Mouse (Mus musculus) G1E (cell line): ENCODE measurements around the gene Cnga3. TPM values are rescaled to one million over a fixed set of nuclear protein-coding genes. Genes with fewer than 3 reads are reported as not detected.
A peak's percentile ranks its signal among the peaks of the same experiment; 100 is the strongest.

ENCODE experiments used
- ATAC-seq: 2 replicates; pipeline ENCODE4 v1.8.0; 2016; ENCODE audit warnings: mild to moderate bottlenecking; ENCODE audit not compliant: insufficient number of reproducible peaks, poor library complexity, low FRiP score, severe bottlenecking; ENCODE audit errors: extremely low read depth
- DNase-seq: peaks from one replicate; pipeline ENCODE4 v3.0.0; 2012; ENCODE audit warnings: low spot score
- H3K27me3 ChIP-seq: 2 replicates; pipeline ENCODE4 v1.6.1; 2012; ENCODE audit warnings: mild to moderate bottlenecking, low read length, inconsistent platforms; ENCODE audit not compliant: insufficient read depth
- H3K36me3 ChIP-seq: replicated peaks from 2 replicates; pipeline ENCODE3; 2012; ENCODE audit warnings: mild to moderate bottlenecking, inconsistent platforms
- H3K4me1 ChIP-seq: 2 replicates; pipeline ENCODE4 v1.6.1; 2012; ENCODE audit warnings: low read depth, low read length, inconsistent platforms, mixed read lengths; ENCODE audit not compliant: insufficient read depth
- H3K4me3 ChIP-seq: 2 replicates; pipeline ENCODE4 v1.5.1; 2012; ENCODE audit warnings: low read depth, mild to moderate bottlenecking, inconsistent platforms, low read length, moderate library complexity, mixed read lengths
- H3K9me3 ChIP-seq: replicated peaks from 2 replicates; pipeline ENCODE4 v1.6.1; 2012; ENCODE audit warnings: inconsistent platforms
- CTCF ChIP-seq: IDR thresholded peaks from 2 replicates; pipeline ENCODE4 v1.5.1; 2012; ENCODE audit warnings: low read depth, low read length, inconsistent platforms, mixed read lengths
- GATA1 ChIP-seq: IDR thresholded peaks from 2 replicates; pipeline ENCODE4 v1.6.1; 2012; ENCODE audit warnings: borderline replicate concordance, low read length, inconsistent platforms, mixed read lengths
- GATA2 ChIP-seq: IDR thresholded peaks from 2 replicates; pipeline ENCODE4 v1.6.1; 2012; ENCODE audit warnings: low read depth, low read length, inconsistent platforms, borderline replicate concordance
- POLR2AphosphoS5 ChIP-seq: IDR thresholded peaks from 2 replicates; pipeline ENCODE4 v1.6.1; 2012; ENCODE audit warnings: low read depth, low read length, inconsistent platforms; ENCODE audit not compliant: insufficient replicate concordance
- TAL1 ChIP-seq: conservative IDR thresholded peaks from 2 replicates; pipeline ENCODE4 v1.6.1; 2012; ENCODE audit warnings: low read depth, low read length, inconsistent platforms, mixed read lengths
- polyA plus RNA-seq: library from polyadenylated mRNA; stranded (reverse); fragments of >175 nt; gene quantifications from 2 replicates; pipeline ENCODE4 v1.2.3, GENCODE M21; 2012
- total RNA-seq, 2 experiments: library from RNA; stranded (forward) in 1 of 2; stranded (reverse) in 1 of 2; fragments of 200-1000 nt in 1 of 2; fragments of >200 nt in 1 of 2; fragmentation: Nextera tagmentation in 1 of 2; gene quantifications; 2 replicates each; pipeline ENCODE4 v1.2.3; 2014 to 2017

Gene Cnga3
- total and polyA plus RNA-seq, 3 experiments: 0.11 TPM; not detected in 2

- Histone ChIP-seq H3K4me3 (no peak overlapping the region), H3K27me3 (0 out of 2 replicates have a peak, but pooled peaks cover 2% of the 10 kb centered on the region), H3K36me3 (no peaks in the 10 kb centered on the region), H3K4me1 (no peaks in the 10 kb centered on the region), H3K9me3 (no peaks in the 10 kb centered on the region)
- DNase-seq: no peak
- no peak for ATAC-seq
- TF ChIP-seq POLR2AphosphoS5: no peak
- TF ChIP-seq GATA2: no peak
These were observed 12.8 kb upstream of the Cnga3 start for GRCm38 (mm10) chr1:37201406-37201805.

GRCm38 (mm10) chr1:37207743-37208142 is 6.5 kb upstream of the Cnga3 start:
- no peak for TF ChIP-seq CTCF
- no peak for TF ChIP-seq GATA1
- TF ChIP-seq TAL1: no peak
- TF ChIP-seq POLR2AphosphoS5: no peak
- TF ChIP-seq GATA2: no peak
- no peaks in the 10 kb centered on the region for H3K4me1 ChIP-seq
- H3K36me3 ChIP-seq: no peaks in the 10 kb centered on the region
- DNase-seq: no peak
- H3K4me3 ChIP-seq: no peak overlapping the region
- ATAC-seq: no peak
- H3K9me3 ChIP-seq: no peaks in the 10 kb centered on the region
- no peaks in the 10 kb centered on the region for H3K27me3 ChIP-seq

- no peak for ATAC-seq
- Histone ChIP-seq H3K4me1 (no peaks in the 10 kb centered on the region), H3K36me3 (no peaks in the 10 kb centered on the region), H3K4me3 (no peak overlapping the region), H3K9me3 (no peaks in the 10 kb centered on the region), H3K27me3 (no peaks in the 10 kb centered on the region; the same call in 1 of the 2 replicates)
- TF ChIP-seq GATA1 (no peak), CTCF (no peak)
- no peak for DNase-seq
These were observed 1.9 kb upstream of the Cnga3 start for GRCm38 (mm10) chr1:37212375-37212774.

GRCm38 (mm10) chr1:37218386-37218785 is 4.2 kb downstream of the Cnga3 start:
- no peaks in the 10 kb centered on the region for H3K4me1 ChIP-seq
- H3K9me3 ChIP-seq: no peaks in the 10 kb centered on the region
- no peak overlapping the region for H3K4me3 ChIP-seq
- peaks cover 5% of the 10 kb centered on the region for H3K27me3 ChIP-seq
- no peak for ATAC-seq
- no peak for TF ChIP-seq TAL1
- TF ChIP-seq GATA1: no peak
- TF ChIP-seq GATA2: no peak
- no peak for TF ChIP-seq CTCF
- no peak for TF ChIP-seq POLR2AphosphoS5
- peak; percentile 23 for DNase-seq
- H3K36me3 ChIP-seq: no peaks in the 10 kb centered on the region

GRCm38 (mm10) chr1:37219593-37219992 is 5.4 kb downstream of the Cnga3 start:
- Histone ChIP-seq H3K9me3 (no peaks in the 10 kb centered on the region), H3K27me3 (peaks cover 7% of the 10 kb centered on the region; the same call in 1 of the 2 replicates), H3K4me3 (no peak overlapping the region), H3K36me3 (no peaks in the 10 kb centered on the region), H3K4me1 (no peaks in the 10 kb centered on the region)
- TF ChIP-seq POLR2AphosphoS5: no peak
- TF ChIP-seq CTCF: no peak
- TF ChIP-seq GATA1: no peak
- TF ChIP-seq TAL1: no peak
- no peak for TF ChIP-seq GATA2
- DNase-seq: no peak
- ATAC-seq: no peak

- TF ChIP-seq TAL1 (no peak), GATA2 (no peak), POLR2AphosphoS5 (no peak), CTCF (no peak), GATA1 (no peak)
- DNase-seq (no peak), ATAC-seq (no peak)
These were observed 6.1 kb downstream of the Cnga3 start for GRCm38 (mm10) chr1:37220134-37220907.

More at GRCm38 (mm10) chr1:37220134-37220907, 6.1 kb downstream of the Cnga3 start:
- no peak overlapping the region for H3K4me3 ChIP-seq
- no peaks in the 10 kb centered on the region for H3K4me1 ChIP-seq
- no peaks in the 10 kb centered on the region for H3K9me3 ChIP-seq
- no peaks in the 10 kb centered on the region for H3K36me3 ChIP-seq
- peaks cover 7% of the 10 kb centered on the region; the same call in 1 of the 2 replicates for H3K27me3 ChIP-seq
